Mouse (Mus musculus) left cerebral cortex, adult 9 months (tissue): ENCODE measurements around the gene Islr.

ENCODE experiments used
- DNase-seq, 2 experiments: peaks; one replicate each; pipeline ENCODE4 v3.0.0; 2022; ENCODE audit warnings: low spot score in 2 of 2

The Islr gene

GRCm38 (mm10) chr9:58197781-58198701 lies 6.1 kb downstream of the Islr start:
- DNase-seq: peak in 1 of 2 experiments; percentile 64

DNA sequence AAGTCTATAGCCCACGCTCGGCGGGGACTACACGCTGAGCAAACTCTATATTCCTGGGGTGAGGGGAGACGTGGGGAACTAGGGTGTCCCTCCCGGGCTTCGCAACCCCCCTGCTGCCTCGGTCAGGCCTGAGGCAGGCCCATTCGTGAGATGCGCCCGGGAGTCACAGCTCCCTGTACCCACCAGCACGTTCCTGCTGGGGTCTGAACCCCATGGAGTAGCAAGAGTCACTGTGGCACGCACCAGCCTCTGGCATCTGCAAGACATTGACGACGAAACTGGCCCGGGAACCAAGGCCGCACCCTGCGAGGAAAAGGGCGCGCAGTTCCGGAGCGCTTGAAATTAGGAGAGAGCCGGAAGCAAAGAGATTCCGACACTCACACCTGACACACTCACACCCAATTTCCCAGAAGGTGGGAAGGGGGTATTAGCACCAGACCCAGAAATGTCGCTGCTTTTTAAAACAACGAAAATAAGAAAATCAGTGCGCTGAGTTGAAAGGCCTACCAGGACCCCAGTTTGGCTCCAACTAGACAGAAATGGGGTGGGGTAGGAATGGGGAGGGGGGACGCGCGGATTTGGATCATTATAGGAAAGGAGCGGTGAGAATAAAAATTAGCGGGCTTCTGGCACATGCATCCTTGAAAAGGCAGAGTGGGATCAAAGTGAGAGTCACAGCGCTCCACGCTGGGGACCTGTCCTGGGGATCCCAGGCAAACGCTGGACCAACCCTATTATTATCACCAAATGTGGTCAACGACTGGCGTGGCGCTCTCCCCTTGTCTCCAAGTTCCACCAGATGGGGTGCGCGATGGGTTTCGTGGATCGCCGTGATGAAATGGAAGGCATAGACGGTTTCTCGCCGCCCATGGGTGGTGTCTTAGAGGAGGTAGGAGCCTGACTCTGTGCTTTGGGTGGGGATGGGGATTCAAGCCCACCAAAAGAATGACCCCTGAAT lies 7.2 kb downstream of the Islr start:
- no peak for DNase-seq

- DNase-seq: no peak
Measured at GRCm38 (mm10) chr9:58196141-58196540, 8.0 kb downstream of the Islr start.

DNA sequence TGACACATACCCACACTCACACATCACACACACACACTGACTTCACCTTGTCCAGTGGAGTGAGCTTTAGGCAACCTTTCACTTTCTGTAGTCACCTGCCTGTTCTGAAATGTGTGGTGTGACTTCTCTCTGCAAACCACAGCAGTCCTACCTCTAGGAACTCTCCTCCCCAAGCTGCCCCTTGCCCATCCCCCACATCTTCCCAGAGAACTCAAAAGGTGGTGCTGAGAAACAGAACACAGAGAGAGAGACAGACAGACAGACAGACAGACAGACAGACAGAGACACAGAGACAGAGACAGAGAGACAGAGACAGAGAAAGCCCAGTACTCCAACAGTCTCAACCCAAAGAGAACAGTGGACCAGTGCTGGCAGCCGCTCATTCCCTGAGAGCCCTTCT lies 8.4 kb downstream of the Islr start:
- DNase-seq: no peak

DNA sequence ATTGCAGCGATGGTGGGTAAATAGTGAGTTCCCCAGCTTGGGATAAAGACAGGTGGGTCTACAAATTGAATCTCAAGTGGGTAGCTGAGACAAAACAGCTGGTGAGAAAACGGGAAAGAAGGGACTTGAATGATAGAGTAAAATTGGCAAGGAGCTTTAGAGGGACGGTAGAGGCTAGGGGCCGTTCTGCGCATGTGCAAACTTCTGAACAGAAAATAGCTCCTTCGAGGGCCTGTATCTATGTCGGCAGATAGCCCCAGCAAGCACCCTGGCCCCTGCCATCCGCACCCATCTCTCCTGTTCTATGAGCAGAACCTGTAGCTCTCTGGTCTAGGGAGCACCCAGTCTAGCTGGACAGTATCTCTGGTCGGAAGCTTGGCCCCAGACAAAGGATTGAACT lies 9.9 kb downstream of the Islr start:
- no peak for DNase-seq

- DNase-seq: no peak
Measured at GRCm38 (mm10) chr9:58184456-58184855, 19.6 kb downstream of the Islr start.

- DNase-seq: no peak
Measured at GRCm38 (mm10) chr9:58179390-58179789, 24.7 kb downstream of the Islr start.

DNA sequence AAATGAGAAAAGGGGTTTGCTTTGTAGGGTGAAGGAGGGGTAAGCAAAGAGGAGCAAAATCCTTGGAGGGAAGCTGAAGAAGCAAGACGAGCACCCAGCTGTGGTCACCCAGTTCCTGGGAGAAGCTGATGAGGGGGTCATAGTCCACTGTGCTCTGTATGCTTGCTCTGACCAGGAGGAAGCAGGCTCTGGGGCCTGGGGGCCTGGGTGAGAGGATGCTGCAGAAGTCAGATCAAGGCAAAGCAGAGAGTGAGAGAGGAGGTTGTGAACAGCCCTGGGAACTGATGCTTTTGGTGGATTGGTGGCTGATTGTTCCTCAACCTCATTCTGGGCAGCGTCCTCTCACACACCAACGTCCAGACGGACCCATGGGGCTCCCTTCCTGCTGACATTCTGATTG lies 26.9 kb downstream of the Islr start:
- no peak for DNase-seq

DNA sequence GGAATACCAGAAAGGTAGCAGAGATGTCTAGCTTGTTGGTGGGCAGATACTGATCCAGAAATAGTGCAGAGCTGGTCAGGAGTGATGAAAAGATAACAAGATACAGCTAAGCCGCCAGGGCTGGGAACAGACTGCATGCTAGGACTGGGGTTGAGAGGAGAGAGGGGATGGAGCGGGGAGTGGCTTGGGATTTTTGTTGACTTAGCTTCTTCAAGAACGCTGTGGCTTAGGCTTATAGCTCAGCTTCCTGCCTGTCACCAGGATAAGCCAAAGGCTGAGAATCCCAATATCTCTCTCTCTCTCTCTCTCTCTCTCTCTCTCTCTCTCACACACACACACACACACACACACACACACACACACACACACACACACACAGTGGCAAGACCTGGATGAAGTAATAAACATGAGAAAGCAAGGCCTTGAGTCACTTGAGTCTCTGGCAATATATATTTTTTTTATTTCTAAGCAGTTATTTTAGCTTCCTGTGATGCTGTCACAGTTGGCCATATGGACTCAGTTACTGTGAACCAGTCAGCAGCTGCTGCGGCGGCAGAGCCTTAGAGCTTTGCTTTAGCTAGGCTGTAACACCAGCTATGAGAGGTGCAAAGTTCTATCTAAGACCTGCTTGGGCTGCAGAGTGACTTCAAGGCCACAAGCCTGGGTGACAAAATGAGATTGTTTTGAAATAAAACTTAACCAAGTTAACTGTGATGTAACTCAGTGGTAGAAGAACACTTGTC lies 28.2 kb downstream of the Islr start:
- DNase-seq: peak in 1 of 2 experiments; percentile 67

GRCm38 (mm10) chr9:58174818-58175251 lies 29.3 kb downstream of the Islr start:
- DNase-seq: peak in 1 of 2 experiments; percentile 57

DNA sequence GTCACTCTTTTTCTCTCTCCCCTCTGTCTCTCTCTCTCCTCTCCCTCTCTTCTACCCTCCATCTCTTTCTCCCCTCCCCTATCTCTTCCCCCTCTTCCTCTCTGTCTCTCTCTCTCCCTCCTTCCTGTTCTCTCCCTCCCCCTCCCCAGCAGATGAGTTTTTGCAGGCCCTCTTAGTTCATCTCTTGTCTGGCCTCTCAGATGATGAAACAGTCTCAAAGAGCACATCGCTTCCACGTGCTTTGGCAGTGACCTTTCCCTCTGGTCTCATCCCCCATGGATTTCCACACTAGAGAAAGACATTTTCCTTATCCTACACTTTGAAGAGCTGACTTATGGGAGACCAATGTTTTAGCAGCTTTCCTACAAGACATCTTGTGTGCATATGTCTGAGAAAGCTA lies 31.2 kb downstream of the Islr start:
- no peak for DNase-seq

GRCm38 (mm10) chr9:58169426-58169825 lies 34.7 kb downstream of the Islr start:
- DNase-seq: no peak

- no peak for DNase-seq
Measured at GRCm38 (mm10) chr9:58168880-58169279, 35.2 kb downstream of the Islr start.

DNA sequence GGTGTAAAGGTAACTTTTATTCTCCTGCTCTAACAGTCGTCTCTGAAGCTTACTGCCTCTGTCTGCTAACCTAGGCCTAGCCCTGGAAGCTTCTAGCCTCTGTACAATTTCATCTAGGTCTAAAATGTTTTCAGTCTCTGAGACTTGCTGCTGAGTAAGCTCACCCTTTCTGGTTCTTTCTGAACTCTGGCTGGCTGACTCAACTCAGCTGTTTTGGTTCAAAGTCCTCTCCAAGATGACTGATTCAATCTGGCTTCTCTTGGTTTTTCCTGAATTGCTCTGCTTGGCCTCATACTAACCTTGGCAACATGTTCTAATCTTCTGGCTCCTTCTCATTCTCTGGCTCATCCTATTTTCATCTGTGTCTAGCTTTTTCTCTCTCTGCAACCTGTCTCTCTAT lies 38.3 kb downstream of the Islr start:
- DNase-seq: no peak

DNA sequence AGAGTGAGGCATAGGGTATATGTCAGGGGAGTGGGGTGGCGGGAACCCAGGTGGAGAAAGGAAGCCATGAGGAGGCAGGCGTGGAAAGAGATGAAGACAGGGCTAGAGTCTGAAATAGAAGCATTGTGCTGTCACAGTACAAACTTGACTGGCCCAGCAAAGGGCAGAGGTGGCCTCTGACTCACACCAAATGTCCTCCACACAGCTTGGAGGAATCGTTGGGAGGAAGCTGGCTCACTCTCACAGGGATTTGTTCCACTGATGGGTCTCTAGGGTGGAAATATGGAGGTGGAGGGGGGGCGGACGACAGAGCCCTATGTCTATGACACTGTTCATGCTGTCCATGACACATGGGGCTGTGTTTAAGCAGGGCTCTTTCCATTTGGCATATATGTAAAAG lies 41.0 kb downstream of the Islr start:
- no peak for DNase-seq

DNA sequence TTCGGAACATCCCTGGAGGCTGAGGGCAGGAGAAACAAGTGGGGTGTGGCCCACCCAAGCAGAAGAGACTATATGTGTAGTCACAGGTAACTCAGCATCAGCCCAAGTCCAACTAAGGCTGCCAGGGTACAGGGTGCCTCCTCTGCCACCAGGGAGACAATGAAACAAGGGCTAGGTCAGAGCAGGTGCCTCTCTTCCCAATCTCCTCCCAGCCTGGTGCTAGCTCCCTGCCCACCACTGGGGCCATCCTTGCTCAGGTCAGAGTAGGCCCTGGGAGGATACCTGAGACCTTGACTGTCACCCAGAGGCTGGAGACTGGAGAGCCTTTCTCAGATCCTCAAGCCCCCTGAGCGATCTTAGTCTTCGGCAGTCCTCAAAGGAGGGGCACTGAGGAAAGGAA lies 41.9 kb downstream of the Islr start:
- DNase-seq: no peak

GRCm38 (mm10) chr9:58160315-58160714 lies 43.8 kb downstream of the Islr start:
- DNase-seq: no peak

DNA sequence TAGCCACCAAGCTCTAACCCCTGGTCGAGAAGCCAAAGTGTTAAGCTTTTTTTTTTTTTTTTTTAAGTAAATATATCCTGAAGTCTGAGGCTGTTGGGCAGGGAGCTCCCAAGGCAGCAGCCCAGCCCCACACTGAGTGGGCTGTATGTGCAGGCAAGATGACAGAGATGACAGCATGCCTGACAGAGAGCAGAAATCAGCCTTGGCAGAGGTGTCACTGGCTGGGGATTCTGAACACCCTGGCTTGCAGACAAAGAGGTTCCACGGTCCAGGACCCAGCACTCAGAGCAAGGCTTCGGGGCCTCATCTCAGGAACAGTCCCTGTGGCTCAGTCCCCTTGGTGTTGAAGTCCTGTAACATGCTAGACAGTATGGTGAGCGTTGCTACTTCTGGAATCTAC lies 44.3 kb downstream of the Islr start:
- DNase-seq: peak in 1 of 2 experiments; percentile 25

DNA sequence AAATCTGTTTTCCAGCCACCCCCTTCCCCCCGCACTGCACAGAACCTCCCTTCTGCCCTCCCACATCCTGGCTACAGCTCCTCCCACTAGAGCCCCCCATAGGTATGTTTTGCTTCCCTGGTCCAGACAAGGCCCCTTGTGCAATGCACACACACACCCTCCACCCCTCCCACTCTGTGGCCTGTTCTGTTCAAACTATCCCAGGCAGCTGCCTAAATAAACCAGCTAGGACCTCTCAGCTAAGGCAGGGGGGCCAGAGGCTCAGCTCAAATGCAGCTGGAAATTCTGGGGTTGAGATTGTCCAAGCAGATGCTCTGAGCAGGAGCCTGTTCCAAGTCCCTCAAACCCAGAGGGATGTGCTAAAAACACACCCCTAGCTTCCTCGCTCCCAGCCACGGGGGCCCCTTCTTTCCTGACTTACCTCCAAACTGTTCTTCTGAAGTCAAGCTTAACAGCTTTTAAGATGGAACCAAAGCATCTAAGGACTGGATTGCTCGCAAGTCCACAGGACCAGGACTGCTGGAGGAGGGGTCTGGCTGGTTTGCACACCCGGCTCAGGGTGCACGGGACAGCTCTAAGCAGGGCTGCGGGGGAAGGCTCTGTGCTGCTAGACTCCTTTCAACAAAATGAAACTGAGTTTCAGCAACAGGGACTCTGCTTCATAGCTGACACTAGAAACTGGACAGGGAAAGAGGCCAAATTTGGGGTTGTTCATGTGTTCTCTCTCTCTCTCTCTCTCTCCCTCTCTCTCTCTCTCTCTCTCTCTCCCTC lies 45.4 kb downstream of the Islr start:
- no peak for DNase-seq

- DNase-seq: no peak
Measured at GRCm38 (mm10) chr9:58157838-58158237, 46.3 kb downstream of the Islr start.
